Mouse (Mus musculus) retina, adult 2 months (tissue): ENCODE results near the gene Sppl2c.

ENCODE experiments used
- DNase-seq: peaks from one replicate; pipeline ENCODE4 v3.0.0-alpha.2; 2012; ENCODE audit warnings: low read depth, low spot score

Gene Sppl2c

GRCm38 (mm10) chr11:104237958-104238747 lies 52.0 kb downstream of the Sppl2c start:
- no peak for DNase-seq
